Mouse (Mus musculus): ENCODE measurements around the gene Gabpb2. TPM values are rescaled to one million over a fixed set of nuclear protein-coding genes. Genes with fewer than 3 reads are reported as not detected.
A peak's percentile ranks its signal among the peaks of the same experiment; 100 is the strongest.
"Not testable (repeated sequence)": the region's sequence is repeated elsewhere in the genome, so short reads cannot be mapped to it uniquely, and the experiment has no call there.

Gabpb2 gene
- polyA plus RNA-seq, 1 experiment from 2014 or later = 15.4 TPM

- Histone ChIP-seq H3K4me3 (ENCODE audit: low read length) (peak overlapping the region; percentile 67), H3K36me3 (ENCODE audit: control insufficient read depth, insufficient read depth, low read length) (peaks cover 4% of the 10 kb centered on the region; the same call in 1 of the 2 replicates), H3K27ac (ENCODE audit: low read depth, low read length) (peak overlapping the region; percentile 9; the same call in 1 of the 2 replicates), H3K9ac (ENCODE audit: low read depth, low read length) (peak overlapping the region; percentile 68), H3K4me2 (replicated peaks; ENCODE audit: low read depth, low read length) (peak overlapping the region; percentile 73), H3K4me1 (ENCODE audit: control insufficient read depth, insufficient read depth, low read length) (peaks cover 23% of the 10 kb centered on the region), H3K27me3 (ENCODE audit: control insufficient read depth, insufficient read depth, low read length) (no peaks in the 10 kb centered on the region), H3K9me3 (ENCODE audit: control insufficient read depth, low read length) (no peaks in the 10 kb centered on the region)
- 57% methylated on average over 11 of the region's 11 CpGs for WGBS
- ATAC-seq (ENCODE audit: low FRiP score, low TSS enrichment) = no peak
These were observed 84.5 kb downstream of the Gabpb2 start for GRCm38 (mm10) chr3:95133176-95133575.

DNA sequence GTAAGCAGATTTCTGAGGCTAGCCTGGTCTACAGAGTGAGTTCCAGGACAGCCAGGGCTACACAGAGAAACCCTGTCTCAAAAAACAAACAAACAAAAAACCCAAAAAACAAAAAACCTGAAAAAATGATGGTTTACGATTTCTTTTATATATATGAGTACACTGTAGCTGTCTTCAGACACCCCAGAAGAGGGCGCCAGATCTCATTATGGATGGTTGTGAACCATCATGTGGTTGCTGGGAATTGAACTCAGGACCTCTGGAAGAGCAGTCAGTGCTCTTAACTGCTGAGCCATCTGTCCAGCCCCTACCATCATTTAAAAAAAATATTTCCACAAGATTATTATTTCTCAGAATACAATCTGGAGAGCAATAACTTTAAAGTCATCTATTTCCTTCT lies 85.3 kb downstream of the Gabpb2 start:
- H3K36me3 ChIP-seq (ENCODE audit: control insufficient read depth, insufficient read depth, low read length); H3K4me3 ChIP-seq (ENCODE audit: low read length); H3K9ac ChIP-seq (ENCODE audit: low read depth, low read length); H3K27ac ChIP-seq (ENCODE audit: low read depth, low read length); H3K4me2 ChIP-seq (replicated peaks; ENCODE audit: low read depth, low read length); H3K9me3 ChIP-seq (ENCODE audit: control insufficient read depth, low read length); ATAC-seq (ENCODE audit: low FRiP score, low TSS enrichment); H3K27me3 ChIP-seq (ENCODE audit: control insufficient read depth, insufficient read depth, low read length): not testable (repeated sequence)
- H3K4me1 ChIP-seq (ENCODE audit: control insufficient read depth, insufficient read depth, low read length) = peaks cover 23% of the 10 kb centered on the region
- 89% methylated on average over 2 of the region's 2 CpGs for WGBS

Small RNA genes lying within 50 kb of the gene (microRNA-seq; reads per million reads assigned to microRNA genes)
- not detected for gene Mir8099-1

Other genes with a start within 250 kb of the Gabpb2 start
- 22.6 and 25.7 TPM in 2 replicates for gene Pi4kb, start 243.2 kb downstream of the Gabpb2 start, polyA plus RNA-seq (2014; fragmentation: Nextera tagmentation; extraction: Ambion mirVana)
- 28.7 and 38.1 TPM in 2 replicates for gene Zfp687, start 202.5 kb downstream of the Gabpb2 start, polyA plus RNA-seq (2014; fragmentation: Nextera tagmentation; extraction: Ambion mirVana)
- gene Psmd4, start 175.3 kb downstream of the Gabpb2 start, polyA plus RNA-seq (2014; fragmentation: Nextera tagmentation; extraction: Ambion mirVana) = 261 and 286 TPM in 2 replicates
- gene Pip5k1a, start 111.0 kb downstream of the Gabpb2 start, polyA plus RNA-seq (2014; fragmentation: Nextera tagmentation; extraction: Ambion mirVana) = 16.9 and 22.8 TPM in 2 replicates
- 182 and 190 TPM in 2 replicates for gene Vps72, start 106.9 kb downstream of the Gabpb2 start, polyA plus RNA-seq (2014; fragmentation: Nextera tagmentation; extraction: Ambion mirVana)
- gene Tmod4, start 93.4 kb downstream of the Gabpb2 start, polyA plus RNA-seq (2014; fragmentation: Nextera tagmentation; extraction: Ambion mirVana) = 1.5 and 1.7 TPM in 2 replicates
- 69.6 and 84.7 TPM in 2 replicates for gene Scnm1, start 83.9 kb downstream of the Gabpb2 start, polyA plus RNA-seq (2014; fragmentation: Nextera tagmentation; extraction: Ambion mirVana)
- gene Lysmd1, start 83.8 kb downstream of the Gabpb2 start, polyA plus RNA-seq (2014; fragmentation: Nextera tagmentation; extraction: Ambion mirVana) = 6.9 and 9.1 TPM in 2 replicates
- gene Tnfaip8l2, start 75.6 kb downstream of the Gabpb2 start, polyA plus RNA-seq (2014; fragmentation: Nextera tagmentation; extraction: Ambion mirVana) = 2.1 TPM in 2 replicates
- gene Sema6c, start 57.5 kb downstream of the Gabpb2 start, polyA plus RNA-seq (2014; fragmentation: Nextera tagmentation; extraction: Ambion mirVana) = 5.3 and 5.8 TPM in 2 replicates
- gene Cdc42se1, start 10.8 kb upstream of the Gabpb2 start, polyA plus RNA-seq (2014; fragmentation: Nextera tagmentation; extraction: Ambion mirVana) = 109 and 113 TPM in 2 replicates
- 18.5 and 19.1 TPM in 2 replicates for gene Mllt11, start 14.3 kb upstream of the Gabpb2 start, polyA plus RNA-seq (2014; fragmentation: Nextera tagmentation; extraction: Ambion mirVana)
- gene Gm128, start 23.7 kb upstream of the Gabpb2 start, polyA plus RNA-seq (2014; fragmentation: Nextera tagmentation; extraction: Ambion mirVana) = 0.19 and 0.57 TPM in 2 replicates
- 2.1 and 2.4 TPM in 2 replicates for gene Bnipl, start 33.3 kb upstream of the Gabpb2 start, polyA plus RNA-seq (2014; fragmentation: Nextera tagmentation; extraction: Ambion mirVana)
- gene Mindy1, start 63.4 kb upstream of the Gabpb2 start, polyA plus RNA-seq (2014; fragmentation: Nextera tagmentation; extraction: Ambion mirVana) = 33.0 and 40.9 TPM in 2 replicates
- gene Prune1, start 64.2 kb upstream of the Gabpb2 start, polyA plus RNA-seq (2014; fragmentation: Nextera tagmentation; extraction: Ambion mirVana) = 15.4 and 22.1 TPM in 2 replicates
- 3.7 and 4.3 TPM in 2 replicates for gene Anxa9, start 89.3 kb upstream of the Gabpb2 start, polyA plus RNA-seq (2014; fragmentation: Nextera tagmentation; extraction: Ambion mirVana)
- 103 and 154 TPM in 2 replicates for gene Cers2, start 96.9 kb upstream of the Gabpb2 start, polyA plus RNA-seq (2014; fragmentation: Nextera tagmentation; extraction: Ambion mirVana)
- gene Setdb1, start 139.3 kb upstream of the Gabpb2 start, polyA plus RNA-seq (2014; fragmentation: Nextera tagmentation; extraction: Ambion mirVana) = 30.2 and 56.5 TPM in 2 replicates
- not detected in 2 replicates for gene 4930558C23Rik, start 184.9 kb upstream of the Gabpb2 start, polyA plus RNA-seq (2014; fragmentation: Nextera tagmentation; extraction: Ambion mirVana)
- 15.6 and 35.4 TPM in 2 replicates for gene Arnt, start 216.5 kb upstream of the Gabpb2 start, polyA plus RNA-seq (2014; fragmentation: Nextera tagmentation; extraction: Ambion mirVana)

All from kidney, embryonic 14.5 days (tissue).